Mouse (Mus musculus): ENCODE data around the gene Rab2b.
"Not testable (repeated sequence)": the region's sequence is repeated elsewhere in the genome, so short reads cannot be mapped to it uniquely, and the experiment has no call there.

The Rab2b gene

DNA sequence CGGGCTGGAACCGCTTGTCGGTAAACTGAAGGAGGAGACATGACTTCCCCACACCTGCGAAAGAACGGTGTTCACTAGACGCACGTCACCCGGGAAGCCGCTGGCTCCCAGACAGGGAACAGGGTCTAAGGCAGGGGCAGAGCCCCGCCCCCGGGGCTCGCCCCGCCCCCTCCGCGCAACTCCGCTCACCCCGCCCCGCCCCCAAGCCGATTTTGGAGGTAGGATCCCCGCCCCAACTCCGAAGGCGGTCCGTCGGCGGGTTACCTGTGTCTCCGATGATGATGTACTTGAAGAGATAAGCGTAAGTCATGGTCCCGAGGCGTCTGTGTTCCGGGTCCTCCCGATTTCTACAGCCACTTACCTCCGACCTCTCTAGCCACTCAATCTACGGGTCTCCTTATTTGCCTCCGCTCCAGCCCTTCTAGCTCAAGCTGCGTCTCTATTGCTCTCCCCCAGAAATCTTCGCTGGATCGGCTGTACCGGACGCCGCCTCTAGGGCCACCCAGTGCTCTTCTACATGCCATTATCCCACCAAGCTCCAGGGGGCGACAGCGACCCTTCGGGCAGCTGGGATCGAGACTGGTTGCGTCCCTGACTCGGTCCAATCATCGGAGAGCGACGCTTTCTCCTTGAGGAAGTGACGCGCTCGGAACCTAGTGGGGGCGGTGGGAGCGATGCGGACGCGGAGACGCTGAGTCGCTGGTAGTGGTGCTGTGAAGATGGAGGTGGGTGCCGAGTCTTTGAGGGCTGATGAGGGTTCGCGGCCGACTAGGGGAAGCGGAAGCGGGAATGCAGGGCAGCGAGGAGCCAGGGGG, at the start of gene Rab2b, which contains the start of gene Tox4:
Gene Rab2b (minus strand): TSS at position 614 of the 815 bp plus-strand sequence.
Gene Tox4 (plus strand): TSS at position 215 of the 815 bp plus-strand sequence.
- DNase-seq (ENCODE audit: low spot score in 2 of 2), result peak; percentile 98 to 100

DNA sequence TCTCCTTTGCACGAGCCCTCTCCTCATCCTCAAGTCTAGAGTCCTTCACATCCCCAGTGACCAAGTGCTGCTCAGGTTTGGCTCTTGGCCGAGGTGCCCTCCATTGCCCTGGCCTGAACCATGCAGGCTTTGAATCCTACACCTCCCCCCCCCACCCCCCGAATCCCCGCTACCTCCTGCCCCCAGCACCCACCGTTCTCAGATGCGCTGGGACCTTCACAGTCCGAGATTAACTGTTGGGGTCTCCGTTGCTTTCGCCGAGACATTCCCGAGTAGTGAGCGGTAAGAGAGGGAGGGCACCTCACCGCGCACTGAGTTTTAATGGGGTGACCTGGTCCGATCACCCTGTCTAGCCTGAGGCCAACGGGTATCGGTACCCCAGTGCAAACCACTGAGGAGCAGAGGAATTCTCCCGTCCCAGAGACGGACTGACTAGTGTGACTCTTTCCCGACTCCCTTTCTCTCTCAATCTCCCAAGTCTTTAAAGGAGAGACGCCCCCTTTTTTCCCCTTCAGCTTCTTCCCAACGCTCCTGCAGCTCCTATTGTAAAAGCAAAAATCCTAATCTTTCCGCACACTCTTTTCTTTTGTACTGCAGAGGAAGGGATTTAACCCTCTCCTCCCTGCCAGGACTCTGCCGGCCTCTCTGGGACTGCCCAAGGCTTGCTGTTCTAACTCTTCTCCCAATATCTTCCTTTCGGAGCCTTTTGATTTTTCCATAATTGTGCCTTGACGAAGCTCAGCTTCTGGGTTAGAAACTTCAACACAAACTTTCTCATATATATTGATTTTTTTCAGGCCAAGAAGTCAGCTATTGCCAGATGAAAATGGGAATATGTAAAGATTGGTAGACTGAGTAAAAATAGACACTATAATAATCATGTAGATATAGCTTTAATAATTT, 48.8 kb upstream of the Rab2b start, which contains the start of gene Sall2:
Gene Sall2 (minus strand): TSS at position 853 of the 903 bp plus-strand sequence.
- no peak for DNase-seq (ENCODE audit: low spot score in 2 of 2)

DNA sequence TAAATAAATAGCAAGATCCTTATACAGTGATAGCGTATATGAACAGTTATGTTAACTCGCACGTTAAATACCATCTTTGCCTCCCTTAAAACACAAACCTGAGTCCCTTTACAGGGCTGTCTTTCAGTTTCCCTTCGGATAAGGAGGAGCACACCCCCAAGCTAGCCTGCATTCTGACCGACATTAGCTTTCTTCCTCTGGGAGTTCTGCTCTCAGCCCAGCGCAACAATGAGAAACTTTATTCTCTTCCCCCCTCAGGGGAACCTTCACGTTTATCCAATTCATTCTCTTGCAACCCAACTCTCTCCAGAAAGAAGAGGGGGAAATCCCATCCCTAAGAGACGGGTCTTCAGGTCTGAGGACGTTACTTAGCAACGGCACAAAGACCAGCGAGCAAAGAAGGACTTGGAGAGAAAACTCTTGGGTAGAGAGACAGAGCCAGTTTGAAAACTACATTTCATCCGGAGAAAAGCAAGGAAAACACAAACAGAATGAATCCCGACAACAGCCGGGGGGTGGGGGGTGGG, 48.1 kb upstream of the Rab2b start:
- no peak for DNase-seq (ENCODE audit: low spot score in 2 of 2)

DNA sequence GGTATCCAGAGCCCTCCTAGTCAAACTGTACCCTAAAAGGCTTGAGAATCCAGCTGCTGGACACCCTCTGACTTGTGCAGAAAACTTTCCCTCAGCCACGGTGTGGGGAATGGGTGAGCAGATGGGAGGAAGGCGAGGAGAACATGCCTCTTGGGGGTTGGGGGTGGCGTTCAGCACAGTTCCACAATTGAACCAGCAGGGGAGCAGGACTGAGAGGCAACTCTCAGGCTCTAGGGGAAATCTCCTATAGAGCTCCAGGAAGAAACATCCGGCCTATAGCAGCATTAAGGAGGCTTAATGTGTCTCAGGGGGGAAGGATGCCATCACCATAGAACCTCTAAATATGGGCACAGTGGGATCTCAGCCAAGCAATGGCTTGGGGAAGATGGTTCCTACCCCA, 46.5 kb upstream of the Rab2b start:
- DNase-seq (ENCODE audit: low spot score in 2 of 2), result no peak

DNA sequence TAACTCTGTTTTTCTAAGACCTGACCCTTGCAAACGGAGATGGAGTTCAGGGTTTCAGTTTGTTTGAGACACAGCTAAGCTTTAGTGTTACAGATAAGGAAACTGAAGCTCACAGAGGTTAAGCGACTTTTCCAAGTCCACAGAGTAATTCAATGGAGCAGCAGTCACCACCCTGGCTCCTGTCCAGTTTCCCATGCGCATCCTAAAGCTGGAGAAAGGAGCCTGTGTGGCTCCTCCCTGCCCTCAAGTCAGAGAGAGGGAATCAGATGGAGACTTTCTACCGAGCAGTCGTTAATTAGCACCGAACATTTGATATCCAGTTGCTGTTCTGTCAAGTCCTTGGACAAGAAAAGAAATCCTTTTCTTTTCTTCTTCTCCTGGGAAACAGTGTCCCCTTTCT, 40.0 kb upstream of the Rab2b start:
- DNase-seq (ENCODE audit: low spot score in 2 of 2), result no peak

DNA sequence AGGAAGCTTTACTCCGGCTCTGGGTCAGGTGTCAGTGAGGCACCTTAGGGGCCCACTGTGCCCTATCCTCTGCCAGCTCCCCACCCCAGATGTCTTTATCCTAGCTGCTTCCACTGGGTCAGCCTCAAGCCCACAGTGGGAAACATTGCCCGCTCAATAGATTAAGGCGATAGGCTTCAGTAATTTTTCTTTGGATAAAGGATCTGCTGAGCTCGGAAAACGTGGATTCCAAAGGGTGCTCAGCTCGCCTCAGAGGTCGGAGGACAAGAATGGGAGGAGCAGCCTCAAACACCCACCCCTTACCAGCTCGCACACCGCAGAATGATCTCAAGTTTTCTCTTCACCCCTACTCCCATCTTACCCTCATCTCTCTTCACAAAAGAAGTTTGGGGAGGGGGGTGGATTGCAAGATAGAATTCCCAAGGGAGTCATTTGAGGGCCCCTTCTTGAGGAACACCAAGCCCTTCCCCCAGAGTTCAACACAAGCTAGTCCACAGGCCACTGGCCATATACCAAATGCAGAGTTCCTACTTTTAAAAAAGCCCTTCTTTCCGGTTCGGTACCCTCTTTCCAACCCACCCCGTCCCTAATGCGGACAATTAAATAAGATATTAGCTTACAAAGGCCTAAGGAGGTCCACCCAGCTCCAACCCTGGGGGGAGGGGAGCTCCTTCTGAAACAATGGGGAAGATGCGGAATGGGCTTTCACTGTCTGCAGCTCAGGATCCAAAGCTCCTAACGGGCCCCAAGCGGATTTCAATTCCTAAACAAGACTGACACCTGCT, 37.3 kb upstream of the Rab2b start:
- no peak for DNase-seq (ENCODE audit: low spot score in 2 of 2)

DNA sequence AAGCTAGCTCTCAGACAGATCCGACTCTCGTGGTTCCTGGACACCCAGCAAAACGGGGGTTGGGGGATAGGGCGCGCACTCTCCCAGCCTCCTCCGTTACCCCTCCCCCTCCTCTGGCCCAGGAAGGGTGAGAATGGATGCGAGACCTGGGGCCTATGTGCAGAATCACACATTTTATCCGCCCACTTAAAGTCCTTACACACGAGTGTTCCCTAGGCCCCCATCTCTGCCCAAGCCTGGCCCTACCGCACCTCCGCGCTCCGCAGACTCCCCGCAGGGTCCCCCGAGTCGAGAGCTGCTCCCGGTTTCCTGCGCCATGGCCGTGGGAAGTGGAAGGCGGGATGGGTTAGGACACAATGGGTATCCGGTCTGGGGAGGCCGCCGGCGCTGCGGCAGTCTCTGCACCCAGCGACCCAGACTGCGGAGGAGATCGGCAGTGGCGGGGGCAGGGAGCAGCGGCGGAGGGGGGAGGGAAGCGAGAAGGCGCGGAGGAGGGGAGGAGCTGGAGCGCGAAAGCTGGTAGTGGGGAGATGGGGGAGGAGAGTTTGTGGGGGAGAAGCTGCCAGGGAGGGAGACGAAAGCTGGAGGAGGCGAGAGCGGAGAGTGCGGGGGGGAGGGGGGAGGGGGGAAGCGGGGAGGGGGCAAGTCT, 36.6 kb upstream of the Rab2b start:
- peak in 1 of 2 experiments; percentile 52 for DNase-seq (ENCODE audit: low spot score in 2 of 2)

DNA sequence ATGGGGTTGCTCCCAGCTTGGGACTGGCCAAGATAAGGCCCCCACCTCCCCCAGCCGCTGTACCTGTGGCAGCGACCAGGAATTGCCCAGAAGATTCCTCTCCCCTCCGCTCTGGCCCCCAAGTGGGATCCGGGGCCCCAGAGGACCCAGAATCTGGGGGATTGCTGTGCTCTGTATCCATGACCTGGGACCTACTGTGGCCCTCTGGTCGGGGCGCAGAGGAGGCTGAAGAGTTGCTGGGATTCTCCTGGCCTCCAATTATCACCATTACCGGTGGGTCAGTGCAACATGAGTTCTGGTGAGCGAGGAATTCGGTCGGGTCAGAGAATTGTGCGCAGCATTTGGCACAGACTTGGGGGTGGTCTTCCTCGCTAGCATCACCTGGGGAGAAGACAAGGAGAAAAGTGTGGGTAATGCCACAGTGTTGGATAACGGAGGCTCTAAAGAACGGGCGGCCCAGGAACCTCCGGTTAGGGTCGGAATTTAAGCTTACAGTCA, 36.0 kb upstream of the Rab2b start:
- no peak for DNase-seq (ENCODE audit: low spot score in 2 of 2)

DNA sequence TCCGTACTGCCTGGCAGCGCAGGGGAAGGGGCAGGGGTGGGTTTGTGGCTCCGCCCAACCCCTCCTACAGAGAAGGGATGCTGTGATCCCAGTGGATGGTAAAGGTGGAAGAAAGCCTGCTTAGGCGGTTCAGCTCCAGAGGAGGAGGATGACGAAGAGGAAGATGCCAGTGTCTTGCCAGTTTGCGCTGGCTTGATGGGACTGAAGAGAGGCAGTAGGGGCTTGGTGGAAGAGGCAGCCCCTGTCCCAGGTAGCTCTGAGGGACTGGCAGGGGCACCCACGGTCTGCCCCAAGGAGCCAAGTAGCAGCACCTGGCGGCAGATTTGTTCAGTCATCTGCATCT, 35.4 kb upstream of the Rab2b start:
- no peak for DNase-seq (ENCODE audit: low spot score in 2 of 2)

DNA sequence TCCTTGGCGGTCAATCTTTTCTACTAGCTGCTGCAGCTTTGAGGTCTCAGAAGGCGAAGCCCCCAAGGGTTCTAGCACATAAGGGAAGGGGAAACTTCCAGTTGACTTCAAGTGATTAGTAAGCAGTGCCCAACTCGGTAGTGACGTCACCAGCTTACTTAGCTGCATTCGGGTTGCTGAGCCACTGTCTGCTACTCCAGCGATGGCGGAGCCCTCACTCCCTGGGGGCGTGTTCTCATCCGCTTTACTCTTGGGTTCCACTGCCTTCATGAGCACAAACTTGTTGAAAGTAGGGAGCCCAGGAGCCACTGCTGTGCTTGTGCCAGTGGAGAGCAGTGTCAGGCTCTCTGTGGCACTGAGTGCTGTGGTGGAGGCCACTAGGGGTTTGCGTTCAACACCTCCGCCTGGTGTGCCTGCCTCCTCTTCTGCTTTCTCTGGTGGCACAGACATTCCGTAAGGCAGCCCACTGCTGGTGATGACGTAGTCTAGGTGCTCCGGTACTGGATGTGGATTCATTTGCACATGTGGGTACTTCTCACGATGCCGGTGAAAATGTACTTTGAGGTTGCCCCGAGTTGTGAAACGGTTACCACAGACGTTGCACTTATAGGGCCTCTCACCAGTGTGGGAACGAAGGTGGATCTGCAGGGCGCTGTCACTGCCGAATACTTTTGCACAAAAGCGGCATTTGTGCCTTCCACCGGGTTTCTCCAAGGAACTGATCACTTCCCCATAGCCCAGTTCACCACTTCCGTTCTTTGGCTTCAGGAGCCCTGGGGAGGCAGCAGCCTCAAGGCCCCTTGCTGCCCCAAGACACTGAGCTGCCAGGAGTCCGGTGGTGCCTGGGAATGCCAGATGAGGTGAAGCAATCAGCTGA, 34.8 kb upstream of the Rab2b start:
- DNase-seq (ENCODE audit: low spot score in 2 of 2), result no peak

DNA sequence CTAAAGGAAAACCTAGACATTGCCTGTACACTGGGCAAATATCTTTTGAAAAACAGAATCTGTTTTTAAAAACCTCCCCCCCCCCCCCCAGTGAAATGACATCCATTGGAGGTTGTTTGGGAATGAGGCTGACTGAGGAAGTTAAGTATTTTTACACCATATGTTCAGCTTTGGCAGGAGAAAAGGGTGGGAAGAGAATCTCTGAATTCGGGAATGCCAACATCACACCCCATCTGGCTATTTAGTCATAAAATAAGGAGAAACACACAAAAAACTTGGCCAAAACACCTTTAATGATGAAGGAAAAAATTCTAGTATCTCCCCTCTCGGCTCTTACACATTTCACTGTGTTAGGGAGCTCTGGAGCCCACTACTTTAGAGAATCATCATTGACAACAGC, 31.6 kb upstream of the Rab2b start:
- DNase-seq (ENCODE audit: low spot score in 2 of 2), result no peak

DNA sequence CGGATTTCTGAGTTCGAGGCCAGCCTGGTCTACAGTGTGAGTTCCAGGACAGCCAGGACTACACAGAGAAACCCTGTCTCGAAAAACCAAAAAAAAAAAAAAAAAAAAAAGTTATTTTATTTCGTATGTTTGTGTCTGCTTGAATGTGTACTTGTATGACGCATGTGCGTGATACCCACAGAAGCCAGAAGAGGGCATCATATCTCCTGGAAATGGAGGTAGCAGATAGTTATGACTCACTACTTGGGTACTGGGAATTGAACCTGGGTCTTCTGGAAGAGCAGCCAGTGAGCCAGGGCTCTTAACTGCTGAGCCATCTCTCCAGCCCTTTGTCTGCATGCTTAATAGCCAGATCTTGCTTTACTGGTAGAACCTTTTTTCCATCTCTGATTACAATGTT, 31.0 kb upstream of the Rab2b start:
- DNase-seq (ENCODE audit: low spot score in 2 of 2), result not testable (repeated sequence)

DNA sequence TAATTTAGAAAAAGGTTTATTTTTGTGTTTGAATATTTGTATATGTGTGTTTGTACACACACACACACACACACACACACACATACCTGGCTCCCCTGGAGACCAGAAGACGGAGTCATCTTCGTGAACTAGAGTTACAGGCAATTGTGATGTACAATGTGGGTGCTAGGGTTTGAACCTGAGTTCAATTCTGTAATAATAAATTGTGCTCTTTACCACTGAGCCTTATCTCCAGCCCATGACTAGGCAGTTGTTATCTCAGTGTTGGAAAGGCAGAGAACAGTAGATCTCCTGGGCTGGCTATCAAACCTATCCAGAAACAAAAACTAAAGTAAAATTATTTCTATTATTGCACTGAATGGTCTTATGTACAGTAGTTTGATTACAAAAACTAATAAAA, 26.8 kb upstream of the Rab2b start:
- no peak for DNase-seq (ENCODE audit: low spot score in 2 of 2)

DNA sequence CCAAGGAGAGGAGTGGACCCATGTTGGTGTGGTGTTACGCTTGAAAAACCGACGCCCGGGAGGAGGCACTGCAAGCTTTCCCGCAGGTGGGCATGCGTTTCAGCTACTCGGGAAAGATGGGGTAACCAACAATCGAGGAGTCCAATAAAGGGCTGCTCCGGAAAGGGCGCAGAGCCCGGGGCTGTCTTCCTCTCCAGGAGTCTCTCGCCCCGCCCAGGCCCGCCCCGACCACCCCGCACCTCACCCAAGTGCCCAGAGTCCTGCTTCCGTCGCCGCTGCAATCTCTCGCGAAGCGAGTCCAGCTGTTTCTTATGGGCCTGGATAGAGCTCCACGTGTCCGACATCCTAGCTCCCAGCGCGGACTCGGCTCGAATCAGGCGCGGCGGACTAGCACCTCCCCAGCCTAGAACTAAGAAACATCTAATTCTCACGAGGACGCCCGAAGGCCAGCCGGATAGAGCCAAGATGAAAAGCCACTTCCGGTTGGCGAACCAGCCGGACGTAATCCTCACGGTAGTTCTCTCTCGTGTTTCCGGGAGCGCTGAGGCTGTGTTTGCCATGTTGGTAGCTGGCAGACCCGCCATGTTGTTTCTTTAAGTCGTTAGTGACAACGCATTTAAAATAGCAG, 25.4 kb upstream of the Rab2b start, which contains the start of gene Mettl3:
Gene Mettl3 (minus strand): TSS at position 485 of the 628 bp plus-strand sequence.
- DNase-seq (ENCODE audit: low spot score in 2 of 2), result peak; percentile 83 to 92

DNA sequence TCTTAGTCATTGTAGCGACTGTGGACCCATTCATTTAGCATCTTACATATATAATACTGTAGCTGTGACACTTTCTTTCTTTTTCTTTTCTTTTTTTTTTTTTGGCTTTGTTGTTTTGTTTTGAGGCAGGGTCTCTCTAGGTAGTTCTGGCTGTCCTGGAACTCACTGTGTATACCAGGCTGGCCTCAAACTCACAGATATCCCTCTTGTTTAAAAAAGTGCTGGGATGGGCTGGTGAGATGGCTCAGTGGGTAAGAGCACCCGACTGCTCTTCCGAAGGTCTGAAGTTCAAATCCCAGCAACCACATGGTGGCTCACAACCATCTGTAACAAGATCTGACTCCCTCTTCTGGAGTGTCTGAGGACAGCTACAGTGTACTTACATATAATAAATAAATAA, 24.2 kb upstream of the Rab2b start:
- DNase-seq (ENCODE audit: low spot score in 2 of 2), result not testable (repeated sequence)

DNA sequence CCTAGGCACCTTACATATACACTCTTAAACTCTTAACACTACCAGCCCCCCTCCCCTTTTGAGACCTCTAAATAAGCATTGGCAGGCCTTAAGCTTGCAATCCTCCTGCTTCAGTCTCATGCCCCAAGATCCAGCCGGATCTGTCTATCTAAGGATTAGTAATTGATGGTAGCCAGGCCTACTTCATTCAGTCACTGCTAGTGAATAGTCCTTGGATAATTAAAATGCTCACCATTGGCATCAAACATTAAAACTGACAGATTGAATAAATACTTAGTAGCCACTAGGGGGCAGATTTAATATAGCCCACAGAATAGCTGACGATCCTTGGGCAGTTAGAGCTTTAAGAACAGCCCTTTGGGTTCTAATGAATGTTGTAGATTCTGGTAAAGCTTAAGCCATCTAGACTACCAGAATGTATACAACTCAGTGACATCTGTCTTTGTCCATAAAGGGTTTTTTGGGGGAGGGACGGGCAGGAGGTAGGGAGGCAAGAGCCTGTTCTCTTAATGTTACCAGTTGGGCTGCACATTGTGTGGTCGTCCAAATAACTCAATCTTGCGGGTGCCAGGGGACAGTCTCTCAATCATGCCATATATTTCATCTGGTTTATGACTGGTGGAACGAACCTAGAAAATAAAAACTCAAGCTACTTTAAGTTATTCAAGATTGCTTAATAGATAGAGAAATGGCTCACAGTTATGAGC, 16.4 kb upstream of the Rab2b start:
- no peak for DNase-seq (ENCODE audit: low spot score in 2 of 2)

DNA sequence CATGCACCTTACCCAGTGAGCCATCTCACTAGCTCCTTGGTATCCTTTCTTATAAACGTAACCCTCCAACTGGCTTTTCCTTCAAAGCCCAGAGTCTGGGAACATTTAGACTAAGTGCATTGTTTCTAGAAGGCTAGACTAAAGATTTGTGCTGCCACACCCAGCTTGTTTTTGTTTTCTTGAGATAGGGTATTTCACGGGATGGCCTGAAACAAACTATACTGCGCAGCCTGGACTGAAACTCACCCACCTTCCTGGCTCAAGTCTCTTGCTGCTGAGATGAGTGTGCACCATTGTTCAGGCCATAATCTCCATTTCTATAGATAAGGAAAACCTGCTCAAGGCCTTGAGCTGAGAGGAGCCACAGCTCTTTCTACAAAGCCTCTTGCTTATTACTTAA, 4.8 kb upstream of the Rab2b start:
- DNase-seq (ENCODE audit: low spot score in 2 of 2), result no peak

DNA sequence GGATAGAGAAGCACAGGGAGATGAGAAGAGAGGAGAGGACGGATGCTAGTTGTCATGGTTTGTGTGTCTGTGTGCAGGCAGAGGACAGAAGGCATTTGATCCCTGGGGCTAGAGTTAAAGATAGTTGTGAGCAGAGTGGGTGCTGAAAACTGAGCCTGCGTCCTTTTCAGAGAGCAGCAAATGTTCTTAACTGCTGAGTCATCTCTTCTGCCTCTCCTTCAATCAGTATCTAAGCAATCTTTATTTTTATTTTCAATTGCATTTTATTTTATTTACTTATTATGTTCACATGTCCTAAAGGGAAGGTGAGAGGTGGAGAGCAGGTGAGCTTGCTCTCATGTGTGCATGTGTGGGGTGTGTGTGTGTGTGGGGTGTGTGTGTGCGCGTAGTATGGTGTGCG, 4.3 kb upstream of the Rab2b start:
- DNase-seq (ENCODE audit: low spot score in 2 of 2), result no peak

DNA sequence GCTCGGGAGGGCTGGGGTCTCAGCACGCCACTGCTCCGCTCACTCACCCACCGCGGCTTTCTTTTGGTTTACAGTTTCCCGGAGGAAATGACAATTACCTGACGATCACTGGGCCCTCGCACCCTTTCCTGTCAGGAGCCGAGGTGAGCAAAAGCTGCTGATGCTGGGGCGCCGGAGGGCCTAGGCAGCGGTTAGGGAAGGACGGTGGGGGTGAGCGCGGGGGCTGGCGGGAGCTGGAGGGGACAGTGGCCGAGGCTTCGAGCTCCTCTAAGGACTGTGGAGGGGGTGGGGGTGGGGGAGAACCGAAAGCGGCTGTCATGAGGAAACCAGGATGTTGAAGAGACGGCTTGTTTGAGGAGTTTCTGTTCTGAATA, 389 bp upstream of the Rab2b start:
- DNase-seq (ENCODE audit: low spot score in 2 of 2), result no peak
